In the genomic region with DNA sequence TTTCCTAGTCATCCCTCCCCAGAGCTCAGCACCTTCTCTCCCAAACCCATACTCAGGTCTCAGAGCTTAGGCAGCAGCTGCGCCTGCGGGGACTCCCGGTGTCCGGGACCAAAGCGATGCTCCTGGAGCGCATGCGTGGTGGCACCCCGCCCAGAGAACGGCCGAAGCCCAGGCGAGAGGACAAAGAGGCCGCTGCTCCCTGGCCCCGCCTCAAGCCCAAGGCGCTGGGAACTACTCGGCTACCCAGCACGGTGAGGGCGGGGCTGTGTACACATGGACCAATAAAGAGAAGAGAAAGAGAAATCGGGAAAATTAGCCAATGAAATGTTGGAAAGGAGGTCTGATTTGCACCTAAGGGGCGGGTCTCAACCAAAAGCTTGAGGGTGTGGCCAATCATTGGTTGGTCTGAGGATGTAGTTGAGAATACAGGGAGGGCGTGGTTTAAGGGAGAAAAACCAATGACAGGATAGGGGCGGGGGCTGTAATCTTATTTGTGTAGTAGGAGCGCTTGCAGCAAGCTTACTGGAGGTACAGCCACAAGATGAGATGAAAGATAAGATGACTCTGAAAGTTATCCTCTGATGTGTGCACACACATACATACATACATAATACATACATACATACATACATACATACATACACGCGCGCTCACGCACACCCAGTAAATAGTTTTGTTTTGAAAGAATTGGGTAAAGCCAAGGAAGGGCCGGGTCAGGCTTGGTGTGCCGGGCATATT, we compare ENCODE assay signal across 8 mouse cellular contexts. TPM values are rescaled to one million over a fixed set of nuclear protein-coding genes. Genes with fewer than 3 reads are reported as not detected.
DNase-seq lines count a peak whose midpoint lies in the region; ATAC-seq and TF ChIP-seq lines count a peak whose summit lies in the region.

No protein-coding gene starts in this region.

- no peaks in the 10 kb centered on the region for H3K36me3 ChIP-seq in forebrain, embryonic 15.5 days
- H3K36me3 ChIP-seq in liver, embryonic 16.5 days (ENCODE audit: control insufficient read depth, insufficient read depth), result no peaks in the 10 kb centered on the region
- no peaks in the 10 kb centered on the region for H3K36me3 ChIP-seq in neural tube, embryonic 12.5 days
- no peaks in the 10 kb centered on the region for H3K36me3 ChIP-seq in stomach, postnatal 0 days (ENCODE audit: control insufficient read depth, insufficient read depth, low read length)

- no peak for TF ChIP-seq CTCF in stomach, postnatal 0 days (IDR thresholded peaks at IDR 0.05; ENCODE audit: low read depth)

- peaks cover 27% of the 10 kb centered on the region for H3K4me1 ChIP-seq in forebrain, embryonic 15.5 days
- peaks cover 7% of the 10 kb centered on the region; the same call in 1 of the 2 replicates for H3K4me1 ChIP-seq in liver, embryonic 16.5 days (ENCODE audit: control insufficient read depth, low read depth, low read length)
- H3K4me1 ChIP-seq in neural tube, embryonic 12.5 days, result peaks cover 20% of the 10 kb centered on the region
- peaks cover 17% of the 10 kb centered on the region for H3K4me1 ChIP-seq in stomach, postnatal 0 days (replicated peaks; ENCODE audit: control insufficient read depth, insufficient read depth)

- H3K4me2 ChIP-seq in forebrain, embryonic 15.5 days (replicated peaks), result peak overlapping the region; percentile 75
- H3K4me2 ChIP-seq in liver, embryonic 16.5 days (ENCODE audit: low read depth, low read length), result peak overlapping the region; percentile 56
- H3K4me2 ChIP-seq in neural tube, embryonic 12.5 days (replicated peaks), result peak overlapping the region; percentile 72
- H3K4me2 ChIP-seq in stomach, postnatal 0 days (replicated peaks; ENCODE audit: low read depth), result peak overlapping the region; percentile 71

- intact Hi-C loops in heart, postnatal 14 days (cut with DNase I), result no loop called here

- peak; percentile 92 for ATAC-seq in forebrain, embryonic 15.5 days (replicated peaks)
- ATAC-seq in liver, embryonic 16.5 days (ENCODE audit: low read depth), result peak; percentile 82
- peak; percentile 93 for ATAC-seq in neural tube, embryonic 12.5 days (ENCODE audit: low FRiP score, low read depth)
- peak; percentile 92 for ATAC-seq in stomach, postnatal 0 days (ENCODE audit: low FRiP score, low TSS enrichment)

- H3K27ac ChIP-seq in forebrain, embryonic 15.5 days (replicated peaks), result peak overlapping the region; percentile 88
- no peak overlapping the region for H3K27ac ChIP-seq in liver, embryonic 16.5 days (ENCODE audit: low read length)
- peak overlapping the region; percentile 76 for H3K27ac ChIP-seq in neural tube, embryonic 12.5 days
- peak overlapping the region; percentile 87 for H3K27ac ChIP-seq in stomach, postnatal 0 days (replicated peaks)

- H3K27me3 ChIP-seq in forebrain, embryonic 15.5 days, result no peaks in the 10 kb centered on the region
- H3K27me3 ChIP-seq in liver, embryonic 16.5 days (ENCODE audit: control insufficient read depth, insufficient read depth, low read depth, low read length), result peaks cover 6% of the 10 kb centered on the region; the same call in 1 of the 2 replicates
- no peaks in the 10 kb centered on the region for H3K27me3 ChIP-seq in neural tube, embryonic 12.5 days (replicated peaks)
- no peaks in the 10 kb centered on the region for H3K27me3 ChIP-seq in stomach, postnatal 0 days (ENCODE audit: control insufficient read depth, insufficient read depth, low read length)

- peak overlapping the region; percentile 65 for H3K9ac ChIP-seq in forebrain, embryonic 15.5 days (replicated peaks)
- H3K9ac ChIP-seq in liver, embryonic 16.5 days (ENCODE audit: low read depth, low read length), result peak overlapping the region; percentile 13; the same call in 1 of the 2 replicates
- peak overlapping the region; percentile 69 for H3K9ac ChIP-seq in neural tube, embryonic 12.5 days
- H3K9ac ChIP-seq in stomach, postnatal 0 days (ENCODE audit: low read length), result peak overlapping the region; percentile 61

- no peaks in the 10 kb centered on the region for H3K9me3 ChIP-seq in forebrain, embryonic 15.5 days
- no peaks in the 10 kb centered on the region for H3K9me3 ChIP-seq in liver, embryonic 16.5 days (replicated peaks; ENCODE audit: control insufficient read depth, low read length)
- H3K9me3 ChIP-seq in neural tube, embryonic 12.5 days, result no peaks in the 10 kb centered on the region
- H3K9me3 ChIP-seq in stomach, postnatal 0 days (ENCODE audit: control insufficient read depth, low read length), result no peaks in the 10 kb centered on the region

- WGBS in forebrain, embryonic 15.5 days, result 1% methylated on average over 28 of the region's 28 CpGs
- WGBS in large intestine, adult 2 months, result 6% methylated on average over 28 of the region's 28 CpGs
- 5% methylated on average over 28 of the region's 28 CpGs for WGBS in liver, embryonic 16.5 days (ENCODE audit: insufficient replicate concordance)
- WGBS in neural tube, embryonic 12.5 days, result under 1% methylated on average over 28 of the region's 28 CpGs
- WGBS in stomach, postnatal 0 days, result 6% methylated on average over 28 of the region's 28 CpGs

- peak; percentile 98 for DNase-seq in ES-CJ7 (ENCODE audit: low read depth, low spot score)
- peak; percentile 99 for DNase-seq in cerebellum, adult 11 months
- DNase-seq in heart, postnatal 14 days, result peak; percentile 91 to 92
- DNase-seq in large intestine, adult 2 months (ENCODE audit: low read depth, low spot score), result peak; percentile 95
- DNase-seq in stomach, postnatal 0 days (ENCODE audit: low spot score), result peak; percentile 96

- TF ChIP-seq EP300 in stomach, postnatal 0 days (optimal IDR thresholded peaks at IDR 0.05), result no peak

- H3K4me3 ChIP-seq in forebrain, embryonic 15.5 days, result peak overlapping the region; percentile 44
- peak overlapping the region; percentile 43 for H3K4me3 ChIP-seq in liver, embryonic 16.5 days (ENCODE audit: low read depth, low read length)
- peak overlapping the region; percentile 43 for H3K4me3 ChIP-seq in neural tube, embryonic 12.5 days
- H3K4me3 ChIP-seq in stomach, postnatal 0 days (ENCODE audit: low read depth, low read length), result peak overlapping the region; percentile 37

RNA-seq across cellular contexts. Expression of gene Mamstr, which starts 3.8 kb away (rescaled TPM):
- 2.5 and 2.7 TPM in 2 replicates for polyA plus RNA-seq in forebrain, embryonic 15.5 days (2015; fragmentation: Nextera tagmentation; extraction: Ambion mirVana)
- 1 to 10 TPM; 6.4 to 6.9 TPM for total RNA-seq in heart, postnatal 14 days (2021)
- polyA plus RNA-seq in large intestine, adult 2 months (2012; rRNA removed), result 0.77 and 1.3 TPM in 2 replicates
- polyA plus RNA-seq in liver, embryonic 16.5 days (2015; fragmentation: Nextera tagmentation; extraction: Ambion mirVana), result 0.58 and 1.3 TPM in 2 replicates
- polyA plus RNA-seq in neural tube, embryonic 12.5 days (2016; fragmentation: Nextera tagmentation; extraction: Ambion mirVana), result 3.5 and 4.9 TPM in 2 replicates
- 4.6 and 5.5 TPM in 2 replicates for polyA plus RNA-seq in stomach, postnatal 0 days (2015; fragmentation: Nextera tagmentation; extraction: Ambion mirVana)

RNA-seq across cellular contexts. Expression of gene Rasip1, which starts 16.3 kb away (rescaled TPM):
- polyA plus RNA-seq in forebrain, embryonic 15.5 days (2015; fragmentation: Nextera tagmentation; extraction: Ambion mirVana), result 15.5 and 16.6 TPM in 2 replicates
- total RNA-seq in heart, postnatal 14 days (2021), result 10 to 100 TPM; 42.6 to 42.8 TPM
- 5.0 and 5.3 TPM in 2 replicates for polyA plus RNA-seq in large intestine, adult 2 months (2012; rRNA removed)
- polyA plus RNA-seq in liver, embryonic 16.5 days (2015; fragmentation: Nextera tagmentation; extraction: Ambion mirVana), result 1.7 and 1.8 TPM in 2 replicates
- 16.5 and 16.8 TPM in 2 replicates for polyA plus RNA-seq in neural tube, embryonic 12.5 days (2016; fragmentation: Nextera tagmentation; extraction: Ambion mirVana)
- polyA plus RNA-seq in stomach, postnatal 0 days (2015; fragmentation: Nextera tagmentation; extraction: Ambion mirVana), result 5.4 and 6.3 TPM in 2 replicates

RNA-seq across cellular contexts. Expression of gene Izumo1, which starts 22.0 kb away (rescaled TPM):
- polyA plus RNA-seq in forebrain, embryonic 15.5 days (2015; fragmentation: Nextera tagmentation; extraction: Ambion mirVana), result 0.17 TPM in 1 of 2 replicates, not detected in the other
- total RNA-seq in heart, postnatal 14 days (2021), result under 1 TPM; 0.54 to 0.67 TPM
- polyA plus RNA-seq in large intestine, adult 2 months (2012; rRNA removed), result 0.07 and 0.25 TPM in 2 replicates
- 0.05 and 0.06 TPM in 2 replicates for polyA plus RNA-seq in liver, embryonic 16.5 days (2015; fragmentation: Nextera tagmentation; extraction: Ambion mirVana)
- polyA plus RNA-seq in neural tube, embryonic 12.5 days (2016; fragmentation: Nextera tagmentation; extraction: Ambion mirVana), result 0.23 TPM in 1 of 2 replicates, not detected in the other
- 0.08 TPM in 2 replicates for polyA plus RNA-seq in stomach, postnatal 0 days (2015; fragmentation: Nextera tagmentation; extraction: Ambion mirVana)

RNA-seq across cellular contexts. Expression of gene Fut2, which starts 22.6 kb away (rescaled TPM):
- 0.31 TPM in 1 of 2 replicates, not detected in the other for polyA plus RNA-seq in forebrain, embryonic 15.5 days (2015; fragmentation: Nextera tagmentation; extraction: Ambion mirVana)
- total RNA-seq in heart, postnatal 14 days (2021), result under 1 TPM; 0.37 to 0.69 TPM
- polyA plus RNA-seq in large intestine, adult 2 months (2012; rRNA removed), result 11.6 and 64.5 TPM in 2 replicates
- 0.02 and 0.08 TPM in 2 replicates for polyA plus RNA-seq in liver, embryonic 16.5 days (2015; fragmentation: Nextera tagmentation; extraction: Ambion mirVana)
- 0.17 and 0.20 TPM in 2 replicates for polyA plus RNA-seq in neural tube, embryonic 12.5 days (2016; fragmentation: Nextera tagmentation; extraction: Ambion mirVana)
- polyA plus RNA-seq in stomach, postnatal 0 days (2015; fragmentation: Nextera tagmentation; extraction: Ambion mirVana), result 35.1 and 36.1 TPM in 2 replicates

RNA-seq across cellular contexts. Expression of gene Fut1, which starts 26.5 kb away (rescaled TPM):
- not detected in 2 replicates for polyA plus RNA-seq in forebrain, embryonic 15.5 days (2015; fragmentation: Nextera tagmentation; extraction: Ambion mirVana)
- under 1 TPM in 1 of 2 experiments, not detected in 1; 0.12 TPM for total RNA-seq in heart, postnatal 14 days (2021)
- 2.5 and 2.7 TPM in 2 replicates for polyA plus RNA-seq in large intestine, adult 2 months (2012; rRNA removed)
- polyA plus RNA-seq in liver, embryonic 16.5 days (2015; fragmentation: Nextera tagmentation; extraction: Ambion mirVana), result not detected in 2 replicates
- polyA plus RNA-seq in neural tube, embryonic 12.5 days (2016; fragmentation: Nextera tagmentation; extraction: Ambion mirVana), result not detected in 2 replicates
- 1.8 and 2.3 TPM in 2 replicates for polyA plus RNA-seq in stomach, postnatal 0 days (2015; fragmentation: Nextera tagmentation; extraction: Ambion mirVana)

Comparison
In these comparisons a context has a peak if more than half of its experiments do, and no peak if none do; other contexts are left out.
1. H3K9ac ChIP-seq: peak in every context shown above with its lines; median percentile 69 in neural tube, embryonic 12.5 days; 65 in forebrain, embryonic 15.5 days; 61 in stomach, postnatal 0 days; 13 in liver, embryonic 16.5 days.